9 mouse cellular contexts compared by ENCODE assay signal in the genomic region with DNA sequence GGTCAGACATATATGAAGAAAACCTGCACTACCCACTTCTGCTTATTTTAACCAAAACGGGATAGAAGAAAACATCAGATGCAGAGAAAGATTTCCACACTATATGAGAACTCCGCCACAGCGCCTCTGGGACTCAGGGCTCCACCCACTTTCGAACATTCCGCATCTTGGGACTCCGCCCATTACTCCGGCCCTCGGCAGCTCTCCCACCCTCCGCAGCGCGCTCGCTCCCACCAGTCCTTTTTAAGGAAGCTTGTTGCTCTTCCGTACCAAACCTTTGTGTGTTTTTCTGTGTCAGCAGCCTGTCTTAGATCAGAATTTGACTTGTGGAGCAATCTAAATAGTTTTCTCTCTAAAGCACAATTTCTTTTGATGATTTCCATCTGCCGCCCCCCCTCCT.
DNase-seq lines count a peak whose midpoint lies in the region; ATAC-seq and TF ChIP-seq lines count a peak whose summit lies in the region.
"Had no signal": no experiment of that assay in that cellular context is flagged by ENCODE, and none has a peak within 500 bp of the region (broad histone marks: within the 10 kb centered on the region; RNA-seq: fewer than 3 reads in every experiment).

No protein-coding gene starts in this region.

- intact Hi-C loops in heart, postnatal 10 days (cut with DNase I), result no loop called here

- no peak for TF ChIP-seq EP300 in stomach, postnatal 0 days (optimal IDR thresholded peaks at IDR 0.05)

- H3K4me1 ChIP-seq in heart, embryonic 12.5 days (replicated peaks), result peaks cover 12% of the 10 kb centered on the region; the same call in 1 of the 2 replicates
- H3K4me1 ChIP-seq in midbrain, embryonic 11.5 days (ENCODE audit: control insufficient read depth, insufficient read depth, low read length), result peaks cover 10% of the 10 kb centered on the region
- H3K4me1 ChIP-seq in midbrain, embryonic 13.5 days (replicated peaks), result peaks cover 21% of the 10 kb centered on the region
- peaks cover 12% of the 10 kb centered on the region for H3K4me1 ChIP-seq in limb, embryonic 10.5 days
- no peaks in the 10 kb centered on the region for H3K4me1 ChIP-seq in stomach, postnatal 0 days (replicated peaks; ENCODE audit: control insufficient read depth, insufficient read depth)

- peak overlapping the region; percentile 41 for H3K4me2 ChIP-seq in heart, embryonic 12.5 days
- peak overlapping the region; percentile 18; the same call in 1 of the 2 replicates for H3K4me2 ChIP-seq in midbrain, embryonic 11.5 days
- H3K4me2 ChIP-seq in midbrain, embryonic 13.5 days (replicated peaks), result no peak overlapping the region
- H3K4me2 ChIP-seq in stomach, postnatal 0 days (replicated peaks; ENCODE audit: low read depth), result no peak overlapping the region

- H3K27me3 ChIP-seq in heart, embryonic 12.5 days (replicated peaks), result peaks cover 84% of the 10 kb centered on the region
- peaks cover 89% of the 10 kb centered on the region for H3K27me3 ChIP-seq in midbrain, embryonic 11.5 days (ENCODE audit: control insufficient read depth, insufficient read depth, low read length)
- H3K27me3 ChIP-seq in midbrain, embryonic 13.5 days, result peaks cover 92% of the 10 kb centered on the region
- peaks cover 100% of the 10 kb centered on the region for H3K27me3 ChIP-seq in limb, embryonic 10.5 days (ENCODE audit: low read depth, poor library complexity, severe bottlenecking)
- peaks cover 19% of the 10 kb centered on the region; the same call in 1 of the 2 replicates for H3K27me3 ChIP-seq in stomach, postnatal 0 days (ENCODE audit: control insufficient read depth, insufficient read depth, low read length)

- TF ChIP-seq CTCF in stomach, postnatal 0 days (IDR thresholded peaks at IDR 0.05; ENCODE audit: low read depth), result no peak

- no peaks in the 10 kb centered on the region for H3K36me3 ChIP-seq in heart, embryonic 12.5 days
- no peaks in the 10 kb centered on the region for H3K36me3 ChIP-seq in midbrain, embryonic 11.5 days (ENCODE audit: control insufficient read depth, insufficient read depth, low read length)
- no peaks in the 10 kb centered on the region for H3K36me3 ChIP-seq in midbrain, embryonic 13.5 days
- H3K36me3 ChIP-seq in limb, embryonic 10.5 days, result no peaks in the 10 kb centered on the region
- H3K36me3 ChIP-seq in stomach, postnatal 0 days (ENCODE audit: control insufficient read depth, insufficient read depth, low read length), result no peaks in the 10 kb centered on the region

- no peak for ATAC-seq in heart, embryonic 12.5 days (ENCODE audit: insufficient number of reproducible peaks, low FRiP score)
- ATAC-seq in midbrain, embryonic 11.5 days (ENCODE audit: low FRiP score), result peak; percentile 60
- no peak for ATAC-seq in midbrain, embryonic 13.5 days
- ATAC-seq in stomach, postnatal 0 days (ENCODE audit: low FRiP score, low TSS enrichment), result no peak

- no peak overlapping the region for H3K9ac ChIP-seq in heart, embryonic 12.5 days
- H3K9ac ChIP-seq in midbrain, embryonic 11.5 days (ENCODE audit: low read length), result no peak overlapping the region
- no peak overlapping the region for H3K9ac ChIP-seq in midbrain, embryonic 13.5 days (replicated peaks)
- H3K9ac ChIP-seq in stomach, postnatal 0 days (ENCODE audit: low read length), result no peak overlapping the region

- WGBS in heart, embryonic 12.5 days, result 3% methylated on average over 14 of the region's 14 CpGs
- under 1% methylated on average over 14 of the region's 14 CpGs for WGBS in midbrain, embryonic 11.5 days
- 3% methylated on average over 14 of the region's 14 CpGs for WGBS in midbrain, embryonic 13.5 days
- 1% methylated on average over 14 of the region's 14 CpGs for WGBS in limb, embryonic 10.5 days
- WGBS in stomach, postnatal 0 days, result 4% methylated on average over 14 of the region's 14 CpGs

- peak overlapping the region; percentile 3; the same call in 1 of the 2 replicates for H3K4me3 ChIP-seq in heart, embryonic 12.5 days
- no peak overlapping the region for H3K4me3 ChIP-seq in midbrain, embryonic 11.5 days (ENCODE audit: low read depth, low read length)
- H3K4me3 ChIP-seq in midbrain, embryonic 13.5 days (replicated peaks), result no peak overlapping the region
- no peak overlapping the region for H3K4me3 ChIP-seq in limb, embryonic 10.5 days
- H3K4me3 ChIP-seq in stomach, postnatal 0 days (ENCODE audit: low read depth, low read length), result no peak overlapping the region

- no peaks in the 10 kb centered on the region for H3K9me3 ChIP-seq in heart, embryonic 12.5 days (replicated peaks)
- no peaks in the 10 kb centered on the region for H3K9me3 ChIP-seq in midbrain, embryonic 11.5 days (ENCODE audit: control insufficient read depth, low read length)
- H3K9me3 ChIP-seq in midbrain, embryonic 13.5 days, result no peaks in the 10 kb centered on the region
- no peaks in the 10 kb centered on the region for H3K9me3 ChIP-seq in limb, embryonic 10.5 days (replicated peaks)
- H3K9me3 ChIP-seq in stomach, postnatal 0 days (ENCODE audit: control insufficient read depth, low read length), result no peaks in the 10 kb centered on the region

- DNase-seq in heart, postnatal 10 days, result no peak
- peak; percentile 95 for DNase-seq in midbrain, embryonic 11.5 days (ENCODE audit: low spot score, missing footprints)
- peak; percentile 68 for DNase-seq in limb, embryonic 10.5 days (ENCODE audit: low spot score)
- DNase-seq in stomach, postnatal 0 days (ENCODE audit: low spot score), result peak; percentile 39
- no peak for DNase-seq in B cell, adult 2 months
- DNase-seq in layer of hippocampus, adult 11-12 months (ENCODE audit: low spot score), result no peak
- DNase-seq: gastrocnemius, postnatal 25 days had no signal

- H3K27ac ChIP-seq in heart, embryonic 12.5 days (ENCODE audit: poor library complexity, severe bottlenecking), result no peak overlapping the region
- no peak overlapping the region for H3K27ac ChIP-seq in midbrain, embryonic 11.5 days (ENCODE audit: low read depth, low read length)
- H3K27ac ChIP-seq in midbrain, embryonic 13.5 days, result no peak overlapping the region
- no peak overlapping the region for H3K27ac ChIP-seq in limb, embryonic 10.5 days
- no peak overlapping the region for H3K27ac ChIP-seq in stomach, postnatal 0 days (replicated peaks)

Comparison
In these comparisons a context has a peak if more than half of its experiments do, and no peak if none do; other contexts are left out.
1. H3K4me2 ChIP-seq: peak in heart, embryonic 12.5 days (single experiment) and midbrain, embryonic 11.5 days (single experiment); none in midbrain, embryonic 13.5 days (single experiment) and stomach, postnatal 0 days (single experiment).
2. DNase-seq: peak in midbrain, embryonic 11.5 days (single experiment), limb, embryonic 10.5 days (single experiment) and stomach, postnatal 0 days (single experiment); none in heart, postnatal 10 days (0 of 2), B cell, adult 2 months (0 of 2) and layer of hippocampus, adult 11-12 months (single experiment).